Mouse (Mus musculus): ENCODE measurements around the gene Ogg1. TPM values are rescaled to one million over a fixed set of nuclear protein-coding genes. Genes with fewer than 3 reads are reported as not detected.
"Not testable (repeated sequence)": the region's sequence is repeated elsewhere in the genome, so short reads cannot be mapped to it uniquely, and the experiment has no call there.

Ogg1 gene
- polyA plus RNA-seq, 1 experiment from 2014 or later: 4.2 TPM

- H3K4me3 ChIP-seq (ENCODE audit: low read depth, low read length): no peak overlapping the region
- ATAC-seq (no peak), DNase-seq (no peak)
- H3K27me3 ChIP-seq (ENCODE audit: insufficient read depth, low read length): no peaks in the 10 kb centered on the region
- TF ChIP-seq CTCF (IDR thresholded peaks at IDR 0.05; ENCODE audit: low read depth): no peak
- TF ChIP-seq EP300 (IDR thresholded peaks at IDR 0.05; ENCODE audit: low read depth): no peak
- no peaks in the 10 kb centered on the region for H3K9me3 ChIP-seq (ENCODE audit: low read length)
- H3K4me1 ChIP-seq (ENCODE audit: insufficient read depth): no peaks in the 10 kb centered on the region
- peaks cover 91% of the 10 kb centered on the region for H3K36me3 ChIP-seq (replicated peaks; ENCODE audit: insufficient read depth, low read length)
- H3K27ac ChIP-seq (ENCODE audit: low read depth): no peak overlapping the region
- WGBS (ENCODE audit: insufficient replicate concordance): 81% methylated on average over 3 of the region's 3 CpGs
- H3K4me2 ChIP-seq (ENCODE audit: low read depth, low read length): no peak overlapping the region
- H3K9ac ChIP-seq (replicated peaks): no peak overlapping the region
These were observed 10.8 kb upstream of the Ogg1 start for GRCm38 (mm10) chr6:113315972-113316371.

- Histone ChIP-seq H3K9ac (replicated peaks) (no peak overlapping the region), H3K27me3 (ENCODE audit: insufficient read depth, low read length) (no peaks in the 10 kb centered on the region), H3K4me2 (ENCODE audit: low read depth, low read length) (no peak overlapping the region), H3K9me3 (ENCODE audit: low read length) (no peaks in the 10 kb centered on the region), H3K4me1 (ENCODE audit: insufficient read depth) (peaks cover 9% of the 10 kb centered on the region), H3K4me3 (ENCODE audit: low read depth, low read length) (no peak overlapping the region), H3K27ac (ENCODE audit: low read depth) (no peak overlapping the region), H3K36me3 (replicated peaks; ENCODE audit: insufficient read depth, low read length) (peaks cover 17% of the 10 kb centered on the region)
- ATAC-seq: no peak
- no peak for TF ChIP-seq CTCF (IDR thresholded peaks at IDR 0.05; ENCODE audit: low read depth)
- no peak for TF ChIP-seq EP300 (IDR thresholded peaks at IDR 0.05; ENCODE audit: low read depth)
- no peak for DNase-seq
- WGBS (ENCODE audit: insufficient replicate concordance): 78% methylated on average over 1 of the region's 1 CpGs
These were observed 2.6 kb downstream of the Ogg1 start for GRCm38 (mm10) chr6:113329396-113329795.

GRCm38 (mm10) chr6:113330547-113330946 is 3.8 kb downstream of the Ogg1 start:
- no peak overlapping the region for H3K9ac ChIP-seq (replicated peaks)
- H3K9me3 ChIP-seq (ENCODE audit: low read length): no peaks in the 10 kb centered on the region
- H3K4me2 ChIP-seq (ENCODE audit: low read depth, low read length): no peak overlapping the region
- H3K4me1 ChIP-seq (ENCODE audit: insufficient read depth): peaks cover 6% of the 10 kb centered on the region
- H3K4me3 ChIP-seq (ENCODE audit: low read depth, low read length): no peak overlapping the region
- H3K27me3 ChIP-seq (ENCODE audit: insufficient read depth, low read length): no peaks in the 10 kb centered on the region
- TF ChIP-seq EP300 (IDR thresholded peaks at IDR 0.05; ENCODE audit: low read depth) (no peak), CTCF (IDR thresholded peaks at IDR 0.05; ENCODE audit: low read depth) (no peak)
- 16% methylated on average over 2 of the region's 2 CpGs for WGBS (ENCODE audit: insufficient replicate concordance)
- peak; percentile 27 for DNase-seq
- 0 out of 2 replicates have a peak overlapping the region, but pooled peaks have one; percentile 39 for H3K27ac ChIP-seq (ENCODE audit: low read depth)
- ATAC-seq: no peak
- peaks cover 20% of the 10 kb centered on the region for H3K36me3 ChIP-seq (replicated peaks; ENCODE audit: insufficient read depth, low read length)

GRCm38 (mm10) chr6:113331721-113332120 is 4.9 kb downstream of the Ogg1 start:
- ATAC-seq: no peak
- H3K9ac ChIP-seq (replicated peaks): no peak overlapping the region
- WGBS (ENCODE audit: insufficient replicate concordance): 91% methylated on average over 11 of the region's 11 CpGs

GRCm38 (mm10) chr6:113332734-113333133 is 6.0 kb downstream of the Ogg1 start:
- H3K9me3 ChIP-seq (ENCODE audit: low read length); H3K4me1 ChIP-seq (ENCODE audit: insufficient read depth); H3K27ac ChIP-seq (ENCODE audit: low read depth); H3K4me3 ChIP-seq (ENCODE audit: low read depth, low read length); H3K4me2 ChIP-seq (ENCODE audit: low read depth, low read length); ATAC-seq; H3K27me3 ChIP-seq (ENCODE audit: insufficient read depth, low read length); DNase-seq; H3K9ac ChIP-seq (replicated peaks): not testable (repeated sequence)
- peaks cover 28% of the 10 kb centered on the region for H3K36me3 ChIP-seq (replicated peaks; ENCODE audit: insufficient read depth, low read length)
- WGBS (ENCODE audit: insufficient replicate concordance): 81% methylated on average over 6 of the region's 6 CpGs

More at GRCm38 (mm10) chr6:113331721-113332120, 4.9 kb downstream of the Ogg1 start:
- no peak overlapping the region for H3K27ac ChIP-seq (ENCODE audit: low read depth)
- H3K4me1 ChIP-seq (ENCODE audit: insufficient read depth): no peaks in the 10 kb centered on the region; the same call in 1 of the 2 replicates
- H3K27me3 ChIP-seq (ENCODE audit: insufficient read depth, low read length): no peaks in the 10 kb centered on the region
- H3K4me2 ChIP-seq (ENCODE audit: low read depth, low read length): no peak overlapping the region
- no peaks in the 10 kb centered on the region for H3K9me3 ChIP-seq (ENCODE audit: low read length)
- H3K4me3 ChIP-seq (ENCODE audit: low read depth, low read length): no peak overlapping the region
- peaks cover 28% of the 10 kb centered on the region for H3K36me3 ChIP-seq (replicated peaks; ENCODE audit: insufficient read depth, low read length)
- TF ChIP-seq EP300 (IDR thresholded peaks at IDR 0.05; ENCODE audit: low read depth) (no peak), CTCF (IDR thresholded peaks at IDR 0.05; ENCODE audit: low read depth) (no peak)
- peak; percentile 11 for DNase-seq

GRCm38 (mm10) chr6:113333137-113333950 is 6.6 kb downstream of the Ogg1 start:
- Histone ChIP-seq H3K27me3 (ENCODE audit: insufficient read depth, low read length) (no peaks in the 10 kb centered on the region), H3K4me2 (ENCODE audit: low read depth, low read length) (no peak overlapping the region), H3K9ac (replicated peaks) (no peak overlapping the region), H3K27ac (ENCODE audit: low read depth) (no peak overlapping the region), H3K9me3 (ENCODE audit: low read length) (no peaks in the 10 kb centered on the region), H3K4me3 (ENCODE audit: low read depth, low read length) (no peak overlapping the region), H3K4me1 (ENCODE audit: insufficient read depth) (peaks cover 5% of the 10 kb centered on the region; the same call in 1 of the 2 replicates), H3K36me3 (replicated peaks; ENCODE audit: insufficient read depth, low read length) (peaks cover 28% of the 10 kb centered on the region)
- DNase-seq: peak; percentile 42
- 78% methylated on average over 14 of the region's 14 CpGs for WGBS (ENCODE audit: insufficient replicate concordance)
- peak; percentile 30; the same call in 1 of the 2 replicates for ATAC-seq
- TF ChIP-seq CTCF (IDR thresholded peaks at IDR 0.05; ENCODE audit: low read depth) (no peak), EP300 (IDR thresholded peaks at IDR 0.05; ENCODE audit: low read depth) (no peak)

Data from liver, postnatal 0 days (tissue).